Comparison of ENCODE assay signal across 8 mouse cellular contexts in genomic region chr13:43524491-43525362, GRCm38 (mm10). TPM values are rescaled to one million over a fixed set of nuclear protein-coding genes. Genes with fewer than 3 reads are reported as not detected.
DNase-seq lines count a peak whose midpoint lies in the region; ATAC-seq and TF ChIP-seq lines count a peak whose summit lies in the region.

No protein-coding gene starts in this region.

- TF ChIP-seq CTCF in intestine, postnatal 0 days (IDR thresholded peaks at IDR 0.05; ENCODE audit: low read depth) = 0 out of 2 replicates have a peak, but pooled peaks have one; percentile 1
- no peak for TF ChIP-seq CTCF in small intestine, adult 2 months (IDR thresholded peaks at IDR 0.05; ENCODE audit: extremely low read depth, insufficient read length, insufficient replicate concordance, low read depth, low read length)

- H3K36me3 ChIP-seq in kidney, embryonic 14.5 days (ENCODE audit: control insufficient read depth, insufficient read depth, low read length) = no peaks in the 10 kb centered on the region
- H3K36me3 ChIP-seq in intestine, postnatal 0 days (ENCODE audit: control insufficient read depth, insufficient read depth) = no peaks in the 10 kb centered on the region
- H3K36me3 ChIP-seq in small intestine, adult 2 months (ENCODE audit: control insufficient read depth, insufficient read depth, low read length) = no peaks in the 10 kb centered on the region

- H3K27ac ChIP-seq in kidney, embryonic 14.5 days (ENCODE audit: low read depth, low read length) = peak overlapping the region; percentile 57; the same call in 1 of the 2 replicates
- no peak overlapping the region; the same call in 1 of the 2 replicates for H3K27ac ChIP-seq in intestine, postnatal 0 days (ENCODE audit: low read depth, low read length)
- H3K27ac ChIP-seq in small intestine, adult 2 months (ENCODE audit: insufficient read depth, low read depth, low read length) = peak overlapping the region; percentile 76

- no peak overlapping the region for H3K9ac ChIP-seq in kidney, embryonic 14.5 days (ENCODE audit: low read depth, low read length)
- no peak overlapping the region for H3K9ac ChIP-seq in intestine, postnatal 0 days (ENCODE audit: low read depth, low read length)

- H3K27me3 ChIP-seq in kidney, embryonic 14.5 days (ENCODE audit: control insufficient read depth, insufficient read depth, low read length) = no peaks in the 10 kb centered on the region
- no peaks in the 10 kb centered on the region for H3K27me3 ChIP-seq in intestine, postnatal 0 days (replicated peaks; ENCODE audit: control insufficient read depth, insufficient read depth, low read length)
- no peaks in the 10 kb centered on the region for H3K27me3 ChIP-seq in small intestine, adult 2 months (ENCODE audit: control insufficient read depth, insufficient read depth, low read length)

- 0 out of 2 replicates have a peak, but pooled peaks cover 2% of the 10 kb centered on the region for H3K4me1 ChIP-seq in kidney, embryonic 14.5 days (ENCODE audit: control insufficient read depth, insufficient read depth, low read length)
- H3K4me1 ChIP-seq in intestine, postnatal 0 days (replicated peaks; ENCODE audit: control insufficient read depth, insufficient read depth, low read length) = peaks cover 8% of the 10 kb centered on the region; the same call in 1 of the 2 replicates
- peaks cover 8% of the 10 kb centered on the region; the same call in 1 of the 2 replicates for H3K4me1 ChIP-seq in small intestine, adult 2 months (ENCODE audit: control insufficient read depth, insufficient read depth, insufficient read length, low read length)

- peak; percentile 43; the same call in 1 of the 2 replicates for ATAC-seq in kidney, embryonic 14.5 days (ENCODE audit: low FRiP score, low TSS enrichment)
- ATAC-seq in intestine, postnatal 0 days = peak; percentile 51; the same call in 1 of the 2 replicates

- no peak for DNase-seq in kidney, adult 11 months
- peak; percentile 62 to 75 for DNase-seq in adrenal gland, postnatal 36 days
- DNase-seq in heart, adult 18-20 months = peak; percentile 82 to 83
- peak; percentile 80 for DNase-seq in lung, postnatal 10 days
- no peak for DNase-seq in thymus, postnatal 10 days (ENCODE audit: low spot score in 2 of 2)

- no peak overlapping the region for H3K4me2 ChIP-seq in kidney, embryonic 14.5 days (replicated peaks; ENCODE audit: low read depth, low read length)
- peak overlapping the region; percentile 37 for H3K4me2 ChIP-seq in intestine, postnatal 0 days (replicated peaks; ENCODE audit: low read depth)

- no peak for TF ChIP-seq POLR2A in small intestine, adult 2 months (IDR thresholded peaks at IDR 0.05; ENCODE audit: low read depth, low read length)

- 60% methylated on average over 16 of the region's 16 CpGs for WGBS in kidney, embryonic 14.5 days
- WGBS in intestine, postnatal 0 days = 53% methylated on average over 16 of the region's 16 CpGs
- WGBS in small intestine, adult 2 months = 53% methylated on average over 16 of the region's 16 CpGs

- no peak overlapping the region for H3K4me3 ChIP-seq in kidney, embryonic 14.5 days (ENCODE audit: low read length)
- no peak overlapping the region for H3K4me3 ChIP-seq in intestine, postnatal 0 days (ENCODE audit: low read depth, low read length)
- no peak overlapping the region for H3K4me3 ChIP-seq in small intestine, adult 2 months (ENCODE audit: low read depth, low read length)

- no peaks in the 10 kb centered on the region for H3K9me3 ChIP-seq in kidney, embryonic 14.5 days (ENCODE audit: control insufficient read depth, low read length)
- H3K9me3 ChIP-seq in intestine, postnatal 0 days (ENCODE audit: control insufficient read depth) = no peaks in the 10 kb centered on the region

RNA-seq across cellular contexts. Expression of gene Mcur1, which starts 35.3 kb away (rescaled TPM):
- polyA plus RNA-seq in kidney, embryonic 14.5 days (2014; fragmentation: Nextera tagmentation; extraction: Ambion mirVana) = 12.8 and 21.5 TPM in 2 replicates
- 10 to 100 TPM; 37.6 to 40.5 TPM for total RNA-seq in adrenal gland, postnatal 36 days (2021)
- 10 to 100 TPM; 49.3 to 52.2 TPM for total RNA-seq in heart, adult 18-20 months (2021)
- 15.4 TPM in 2 replicates for polyA plus RNA-seq in intestine, postnatal 0 days (2015; fragmentation: Nextera tagmentation; extraction: Ambion mirVana)
- 20.2 and 42.0 TPM in 2 replicates for polyA plus RNA-seq in small intestine, adult 2 months (2012; rRNA removed)

RNA-seq across cellular contexts. Expression of gene Ranbp9, which starts 43.6 kb away (rescaled TPM):
- polyA plus RNA-seq in kidney, embryonic 14.5 days (2014; fragmentation: Nextera tagmentation; extraction: Ambion mirVana) = 15.1 and 21.1 TPM in 2 replicates
- total RNA-seq in adrenal gland, postnatal 36 days (2021) = 10 to 100 TPM; 66.8 to 76.9 TPM
- 10 to 100 TPM; 40.5 to 45.0 TPM for total RNA-seq in heart, adult 18-20 months (2021)
- 6.9 and 7.2 TPM in 2 replicates for polyA plus RNA-seq in intestine, postnatal 0 days (2015; fragmentation: Nextera tagmentation; extraction: Ambion mirVana)
- 8.7 and 13.7 TPM in 2 replicates for polyA plus RNA-seq in small intestine, adult 2 months (2012; rRNA removed)

Comparison
In these comparisons a context has a peak if more than half of its experiments do, and no peak if none do; other contexts are left out.
1. DNase-seq: peak in adrenal gland, postnatal 36 days (2 of 2), heart, adult 18-20 months (2 of 2) and lung, postnatal 10 days (single experiment); none in kidney, adult 11 months (single experiment) and thymus, postnatal 10 days (0 of 2).